Mouse (Mus musculus): ENCODE measurements around the gene Dcun1d2. TPM values are rescaled to one million over a fixed set of nuclear protein-coding genes. Genes with fewer than 3 reads are reported as not detected.

Gene Dcun1d2
- polyA plus RNA-seq, 2 experiments from 2014 or later, result 18.4 to 21.2 TPM

Other genes starting within 250 kb of the Dcun1d2 start
- gene Proz, start 227.2 kb downstream of the Dcun1d2 start, polyA plus RNA-seq (2017; shearing (Covaris generic)), result 1 to 10 TPM; 1.6 to 2.4 TPM
- 10 to 100 TPM; 32.3 to 36.5 TPM for gene Pcid2, start 182.7 kb downstream of the Dcun1d2 start, polyA plus RNA-seq (2017; shearing (Covaris generic))
- 10 to 100 TPM; 10.9 to 16.6 TPM for gene Cul4a, start 182.5 kb downstream of the Dcun1d2 start, polyA plus RNA-seq (2017; shearing (Covaris generic))
- 10 to 100 TPM; 17.9 to 18.1 TPM for gene Lamp1, start 129.0 kb downstream of the Dcun1d2 start, polyA plus RNA-seq (2017; shearing (Covaris generic))
- 1 to 10 TPM in 1 of 2 experiments, under 1 TPM in 1; 0.89 to 1.1 TPM for gene Grtp1, start 87.5 kb downstream of the Dcun1d2 start, polyA plus RNA-seq (2017; shearing (Covaris generic))
- not detected for gene Adprhl1, start 34.0 kb downstream of the Dcun1d2 start, polyA plus RNA-seq (2017; shearing (Covaris generic))
- gene Tmco3, start 59 bp upstream of the Dcun1d2 start, polyA plus RNA-seq (2017; shearing (Covaris generic)), result 10 to 100 TPM; 21.8 to 26.2 TPM
- 10 to 100 TPM; 51.8 to 56.6 TPM for gene Tfdp1, start 50.6 kb upstream of the Dcun1d2 start, polyA plus RNA-seq (2017; shearing (Covaris generic))
- gene Atp4b, start 108.7 kb upstream of the Dcun1d2 start, polyA plus RNA-seq (2017; shearing (Covaris generic)), result not detected
- not detected for gene Grk1, start 117.0 kb upstream of the Dcun1d2 start, polyA plus RNA-seq (2017; shearing (Covaris generic))
- gene Tmem255b, start 147.1 kb upstream of the Dcun1d2 start, polyA plus RNA-seq (2017; shearing (Covaris generic)), result not detected
- not detected for gene Gas6, start 206.4 kb upstream of the Dcun1d2 start, polyA plus RNA-seq (2017; shearing (Covaris generic))